Mouse (Mus musculus) erythroblast, embryonic 14.5 days (primary cell): ENCODE results near the gene D930048N14Rik. TPM values are rescaled to one million over a fixed set of nuclear protein-coding genes. Genes with fewer than 3 reads are reported as not detected.
A peak's percentile ranks its signal among the peaks of the same experiment; 100 is the strongest.

Experiments
- H3K27me3 ChIP-seq: 2 replicates; pipeline ENCODE4 v1.6.1; 2012; ENCODE audit warnings: inconsistent platforms; ENCODE audit not compliant: control insufficient read depth
- H3K36me3 ChIP-seq: 2 replicates; pipeline ENCODE4 v1.6.1; 2012; ENCODE audit warnings: mild to moderate bottlenecking, inconsistent platforms; ENCODE audit not compliant: control insufficient read depth
- H3K4me1 ChIP-seq: 2 replicates; pipeline ENCODE4 v1.6.1; 2012; ENCODE audit warnings: inconsistent platforms; ENCODE audit not compliant: control insufficient read depth
- H3K4me3 ChIP-seq: replicated peaks from 2 replicates; pipeline ENCODE3; 2012; ENCODE audit warnings: moderate library complexity, mild to moderate bottlenecking, inconsistent platforms
- H3K9me3 ChIP-seq: 2 replicates; pipeline ENCODE4 v1.6.1; 2012; ENCODE audit warnings: low read length, inconsistent platforms, mixed read lengths; ENCODE audit not compliant: control insufficient read depth
- GATA1 ChIP-seq: IDR thresholded peaks from 2 replicates; pipeline ENCODE4 v1.6.1; 2012; ENCODE audit warnings: low read length, inconsistent platforms, mixed read lengths
- TAL1 ChIP-seq: IDR thresholded peaks from 3 replicates; pipeline ENCODE4 v1.6.1; 2012; ENCODE audit warnings: low read length, inconsistent platforms, mixed read lengths
- polyA plus RNA-seq: library from polyadenylated mRNA; stranded (reverse); fragments of >175 nt; gene quantifications from 2 replicates; pipeline ENCODE4 v1.2.3, GENCODE M21; 2012

Gene D930048N14Rik
- polyA plus RNA-seq, 1 experiment: not detected

- Histone ChIP-seq H3K4me1 (peaks cover 32% of the 10 kb centered on the region), H3K4me3 (no peak overlapping the region), H3K27me3 (peaks cover 45% of the 10 kb centered on the region), H3K9me3 (peaks cover 3% of the 10 kb centered on the region; the same call in 1 of the 2 replicates), H3K36me3 (peaks cover 2% of the 10 kb centered on the region; the same call in 1 of the 2 replicates)
- no peak for TF ChIP-seq GATA1
- TF ChIP-seq TAL1: no peak
Measured at GRCm38 (mm10) chr11:51646751-51647667, 3.7 kb upstream of the D930048N14Rik start.

GRCm38 (mm10) chr11:51648566-51648965 lies 2.2 kb upstream of the D930048N14Rik start:
- TF ChIP-seq GATA1 (no peak), TAL1 (no peak)
- H3K36me3 ChIP-seq: no peaks in the 10 kb centered on the region; the same call in 1 of the 2 replicates
- H3K9me3 ChIP-seq: peaks cover 3% of the 10 kb centered on the region; the same call in 1 of the 2 replicates
- peaks cover 55% of the 10 kb centered on the region for H3K27me3 ChIP-seq
- H3K4me1 ChIP-seq: peaks cover 26% of the 10 kb centered on the region
- H3K4me3 ChIP-seq: no peak overlapping the region

- H3K4me1 ChIP-seq: peaks cover 24% of the 10 kb centered on the region
- H3K9me3 ChIP-seq: peaks cover 3% of the 10 kb centered on the region; the same call in 1 of the 2 replicates
- H3K27me3 ChIP-seq: peaks cover 61% of the 10 kb centered on the region
- H3K4me3 ChIP-seq: no peak overlapping the region
- no peak for TF ChIP-seq TAL1
- TF ChIP-seq GATA1: no peak
- no peaks in the 10 kb centered on the region for H3K36me3 ChIP-seq
Measured at GRCm38 (mm10) chr11:51649111-51649888, 1.5 kb upstream of the D930048N14Rik start.

- Histone ChIP-seq H3K4me1 (peaks cover 24% of the 10 kb centered on the region), H3K4me3 (peak overlapping the region; percentile 60), H3K27me3 (peaks cover 61% of the 10 kb centered on the region), H3K36me3 (no peaks in the 10 kb centered on the region; the same call in 1 of the 2 replicates), H3K9me3 (peaks cover 3% of the 10 kb centered on the region; the same call in 1 of the 2 replicates)
- TF ChIP-seq TAL1 (no peak), GATA1 (no peak)
Measured at GRCm38 (mm10) chr11:51649889-51650199, 910 bp upstream of the D930048N14Rik start.

DNA sequence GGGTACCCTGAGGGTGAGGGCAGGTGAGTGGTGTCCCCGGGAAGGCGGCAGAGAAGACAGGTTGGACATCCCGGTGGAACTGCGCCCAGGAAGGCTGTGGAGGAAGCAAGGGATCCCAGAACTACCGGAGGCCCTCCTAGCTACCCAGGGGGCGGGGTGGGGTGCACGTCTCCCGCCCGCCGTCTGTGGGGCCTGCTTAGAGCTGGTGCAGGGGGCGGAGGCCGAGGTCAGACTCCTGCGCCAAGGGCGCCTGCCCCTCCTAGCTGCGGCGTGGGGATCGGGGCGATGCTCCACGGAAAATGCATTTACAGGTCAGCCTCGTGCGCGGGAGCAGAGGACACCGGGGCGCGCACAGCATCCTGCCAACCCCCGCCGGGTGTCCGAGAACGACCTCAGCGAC lies 493 bp upstream of the D930048N14Rik start:
- H3K4me1 ChIP-seq: peaks cover 24% of the 10 kb centered on the region
- no peaks in the 10 kb centered on the region; the same call in 1 of the 2 replicates for H3K36me3 ChIP-seq
- H3K27me3 ChIP-seq: peaks cover 61% of the 10 kb centered on the region
- peak overlapping the region; percentile 60 for H3K4me3 ChIP-seq
- TF ChIP-seq GATA1 (no peak), TAL1 (no peak)
- peaks cover 3% of the 10 kb centered on the region; the same call in 1 of the 2 replicates for H3K9me3 ChIP-seq

GRCm38 (mm10) chr11:51652889-51653418 lies 2.2 kb downstream of the D930048N14Rik start:
- TF ChIP-seq TAL1 (no peak), GATA1 (no peak)
- no peak overlapping the region for H3K4me3 ChIP-seq
- H3K36me3 ChIP-seq: no peaks in the 10 kb centered on the region; the same call in 1 of the 2 replicates
- peaks cover 19% of the 10 kb centered on the region for H3K4me1 ChIP-seq
- H3K27me3 ChIP-seq: peaks cover 58% of the 10 kb centered on the region
- H3K9me3 ChIP-seq: peaks cover 3% of the 10 kb centered on the region; the same call in 1 of the 2 replicates

DNA sequence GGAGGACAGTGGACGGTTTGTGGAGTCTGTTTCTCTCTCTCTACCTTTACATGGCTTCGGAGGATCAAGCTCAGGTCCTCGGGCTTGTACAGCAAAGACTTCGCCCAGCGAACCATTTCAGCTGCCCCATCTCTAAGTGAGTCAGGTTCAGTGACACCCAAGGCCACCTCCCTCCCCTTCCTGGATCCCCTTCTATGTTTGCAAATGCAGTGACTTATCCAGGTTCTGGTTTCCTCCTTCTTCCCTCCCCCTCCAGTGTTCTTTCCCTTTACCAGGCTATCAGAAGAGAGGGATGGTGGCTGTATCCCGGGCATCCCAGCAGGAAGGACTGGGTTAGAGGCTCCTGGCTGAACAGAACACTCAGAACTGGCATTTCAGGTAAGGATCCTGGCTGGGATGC lies 3.0 kb downstream of the D930048N14Rik start:
- no peak for TF ChIP-seq TAL1
- TF ChIP-seq GATA1: no peak
- Histone ChIP-seq H3K36me3 (no peaks in the 10 kb centered on the region; the same call in 1 of the 2 replicates), H3K4me3 (no peak overlapping the region), H3K4me1 (peaks cover 24% of the 10 kb centered on the region), H3K9me3 (peaks cover 3% of the 10 kb centered on the region; the same call in 1 of the 2 replicates), H3K27me3 (peaks cover 52% of the 10 kb centered on the region)

DNA sequence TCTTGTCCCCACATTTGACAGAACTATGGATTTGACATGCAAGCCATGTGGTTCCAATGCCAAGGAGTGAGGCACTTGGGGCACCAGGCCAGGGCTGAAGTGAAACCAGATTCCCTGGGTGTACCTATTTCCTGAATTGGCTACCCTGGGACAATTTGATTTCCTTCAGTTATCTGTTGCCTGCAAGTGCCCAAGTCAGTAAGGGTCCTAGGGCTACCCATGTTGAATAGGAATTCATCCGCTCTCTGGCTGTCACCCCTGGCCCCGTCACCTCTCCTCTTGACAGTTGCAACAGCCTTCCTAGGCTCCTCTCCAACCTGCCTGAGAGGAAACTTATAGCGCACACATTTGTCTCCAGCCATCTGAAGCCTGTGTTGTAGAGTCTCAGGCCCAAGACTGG lies 4.1 kb downstream of the D930048N14Rik start:
- H3K27me3 ChIP-seq: peaks cover 40% of the 10 kb centered on the region

More for the DNA sequence above, 4.1 kb downstream of the D930048N14Rik start:
- peaks cover 25% of the 10 kb centered on the region for H3K4me1 ChIP-seq
- H3K4me3 ChIP-seq: no peak overlapping the region
- TF ChIP-seq GATA1: no peak
- no peak for TF ChIP-seq TAL1
- H3K9me3 ChIP-seq: peaks cover 3% of the 10 kb centered on the region; the same call in 1 of the 2 replicates
- no peaks in the 10 kb centered on the region; the same call in 1 of the 2 replicates for H3K36me3 ChIP-seq
